25 mouse cellular contexts compared by ENCODE assay signal in genomic region chr19:53816242-53816641, GRCm38 (mm10).
DNase-seq lines count a peak whose midpoint lies in the region; ATAC-seq lines count a peak whose summit lies in the region.
"Had no signal": no experiment of that assay in that cellular context is flagged by ENCODE, and none has a peak within 500 bp of the region (broad histone marks: within the 10 kb centered on the region; RNA-seq: fewer than 3 reads in every experiment).

No protein-coding gene starts in this region.

- H3K27me3 ChIP-seq in heart, embryonic 16.5 days (ENCODE audit: control insufficient read depth, insufficient read depth, low read length) = no peaks in the 10 kb centered on the region
- H3K27me3 ChIP-seq in limb, embryonic 12.5 days = no peaks in the 10 kb centered on the region
- no peaks in the 10 kb centered on the region for H3K27me3 ChIP-seq in limb, embryonic 10.5 days (ENCODE audit: low read depth, poor library complexity, severe bottlenecking)
- no peaks in the 10 kb centered on the region for H3K27me3 ChIP-seq in limb, embryonic 13.5 days
- H3K27me3 ChIP-seq: embryonic facial prominence, embryonic 13.5 days; hindbrain, embryonic 12.5 days; liver, embryonic 15.5 days; midbrain, embryonic 12.5 days had no signal

- H3K9ac ChIP-seq in heart, embryonic 16.5 days (ENCODE audit: low read length) = no peak overlapping the region
- no peak overlapping the region for H3K9ac ChIP-seq in limb, embryonic 12.5 days (replicated peaks)
- H3K9ac ChIP-seq in limb, embryonic 13.5 days = no peak overlapping the region
- H3K9ac ChIP-seq: embryonic facial prominence, embryonic 13.5 days; hindbrain, embryonic 12.5 days; liver, embryonic 15.5 days; midbrain, embryonic 12.5 days had no signal

- no peak overlapping the region for H3K4me3 ChIP-seq in heart, embryonic 16.5 days (ENCODE audit: low read length)
- H3K4me3 ChIP-seq in limb, embryonic 12.5 days (replicated peaks) = no peak overlapping the region
- no peak overlapping the region for H3K4me3 ChIP-seq in limb, embryonic 10.5 days
- no peak overlapping the region for H3K4me3 ChIP-seq in limb, embryonic 13.5 days
- H3K4me3 ChIP-seq: embryonic facial prominence, embryonic 13.5 days; erythroblast, embryonic 14.5 days; hindbrain, embryonic 12.5 days; left cerebral cortex, adult 2 months; liver, embryonic 15.5 days; midbrain, embryonic 12.5 days had no signal

- no peak for DNase-seq in frontal cortex, postnatal 10 days (ENCODE audit: low spot score in 2 of 2)
- no peak for DNase-seq in heart, adult 11 months
- no peak for DNase-seq in limb, embryonic 10.5 days (ENCODE audit: low spot score)
- DNase-seq in yolk sac, embryonic 10.5 days (ENCODE audit: low spot score) = no peak
- DNase-seq: adrenal gland, postnatal 25 days; cerebellum, adult 8-10 months; cerebellum, postnatal 36 days; embryo, embryonic 11 days; gastrocnemius, postnatal 14 days; kidney, adult 11 months; lung, postnatal 4 days; thymus, adult 18-20 months; thymus, postnatal 36 days had no signal

- peak overlapping the region; percentile 21; the same call in 1 of the 2 replicates for H3K27ac ChIP-seq in heart, embryonic 16.5 days (ENCODE audit: low read length)
- peak overlapping the region; percentile 66; the same call in 1 of the 2 replicates for H3K27ac ChIP-seq in limb, embryonic 12.5 days
- H3K27ac ChIP-seq in limb, embryonic 10.5 days = no peak overlapping the region
- no peak overlapping the region; the same call in 1 of the 2 replicates for H3K27ac ChIP-seq in limb, embryonic 13.5 days
- H3K27ac ChIP-seq: embryonic facial prominence, embryonic 13.5 days; hindbrain, embryonic 12.5 days; left cerebral cortex, adult 2 months; liver, embryonic 15.5 days; midbrain, embryonic 12.5 days had no signal

- H3K9me3 ChIP-seq in heart, embryonic 16.5 days (replicated peaks; ENCODE audit: control insufficient read depth, low read length) = no peaks in the 10 kb centered on the region
- H3K9me3 ChIP-seq in limb, embryonic 12.5 days = no peaks in the 10 kb centered on the region
- H3K9me3 ChIP-seq in limb, embryonic 10.5 days (replicated peaks) = no peaks in the 10 kb centered on the region
- H3K9me3 ChIP-seq in limb, embryonic 13.5 days = no peaks in the 10 kb centered on the region
- H3K9me3 ChIP-seq: embryonic facial prominence, embryonic 13.5 days; hindbrain, embryonic 12.5 days; liver, embryonic 15.5 days; midbrain, embryonic 12.5 days had no signal

- no peak overlapping the region for H3K4me2 ChIP-seq in heart, embryonic 16.5 days (ENCODE audit: low read depth, low read length)
- no peak overlapping the region for H3K4me2 ChIP-seq in limb, embryonic 12.5 days
- H3K4me2 ChIP-seq in limb, embryonic 13.5 days (replicated peaks) = no peak overlapping the region
- H3K4me2 ChIP-seq: embryonic facial prominence, embryonic 13.5 days; hindbrain, embryonic 12.5 days; liver, embryonic 15.5 days; midbrain, embryonic 12.5 days had no signal

- peaks cover 9% of the 10 kb centered on the region for H3K4me1 ChIP-seq in heart, embryonic 16.5 days (ENCODE audit: control insufficient read depth, insufficient read depth, low read length)
- H3K4me1 ChIP-seq in limb, embryonic 12.5 days (replicated peaks) = peaks cover 18% of the 10 kb centered on the region; the same call in 1 of the 2 replicates
- peaks cover 15% of the 10 kb centered on the region for H3K4me1 ChIP-seq in limb, embryonic 10.5 days
- peaks cover 17% of the 10 kb centered on the region for H3K4me1 ChIP-seq in limb, embryonic 13.5 days

- H3K36me3 ChIP-seq in heart, embryonic 16.5 days (ENCODE audit: control insufficient read depth, insufficient read depth) = peaks cover 16% of the 10 kb centered on the region
- H3K36me3 ChIP-seq in limb, embryonic 12.5 days = no peaks in the 10 kb centered on the region
- H3K36me3 ChIP-seq in limb, embryonic 10.5 days = no peaks in the 10 kb centered on the region
- no peaks in the 10 kb centered on the region for H3K36me3 ChIP-seq in limb, embryonic 13.5 days
- H3K36me3 ChIP-seq: embryonic facial prominence, embryonic 13.5 days; hindbrain, embryonic 12.5 days; midbrain, embryonic 12.5 days had no signal

- ATAC-seq in frontal cortex, adult (ENCODE audit: low TSS enrichment) = peak; percentile 66
- ATAC-seq in heart, embryonic 16.5 days (replicated peaks; ENCODE audit: extremely low read depth, insufficient read depth, low FRiP score) = no peak
- 0 out of 2 replicates have a peak, but pooled peaks have one; percentile 40 for ATAC-seq in limb, embryonic 12.5 days (ENCODE audit: insufficient number of reproducible peaks, insufficient read depth, low FRiP score, low TSS enrichment, low read depth)
- 0 out of 2 replicates have a peak, but pooled peaks have one; percentile 48 for ATAC-seq in limb, embryonic 13.5 days (ENCODE audit: low FRiP score, low read depth)
- ATAC-seq: CD4-positive, CD25-positive, alpha-beta regulatory T cell, adult 4 months; forebrain, embryonic 14.5 days had no signal

- 64% methylated on average over 11 of the region's 11 CpGs for WGBS in heart, embryonic 16.5 days
- 70% methylated on average over 11 of the region's 11 CpGs for WGBS in limb, embryonic 12.5 days
- WGBS in limb, embryonic 10.5 days = 85% methylated on average over 11 of the region's 11 CpGs
- WGBS in limb, embryonic 13.5 days = 59% methylated on average over 11 of the region's 11 CpGs

Comparison
In these comparisons a context has a peak if more than half of its experiments do, and no peak if none do; other contexts are left out.
1. H3K27ac ChIP-seq: peak in heart, embryonic 16.5 days (single experiment) and limb, embryonic 12.5 days (single experiment); none in limb, embryonic 10.5 days (single experiment) and limb, embryonic 13.5 days (single experiment).